Mouse (Mus musculus) kidney, adult 2 months (tissue): ENCODE data around the gene Mthfsd. TPM values are rescaled to one million over a fixed set of nuclear protein-coding genes. Genes with fewer than 3 reads are reported as not detected.
A peak's percentile ranks its signal among the peaks of the same experiment; 100 is the strongest.

Experiments used
- DNase-seq: peaks from one replicate; pipeline ENCODE4 v3.0.0; 2021
- H3K27ac ChIP-seq: fragments of 200-500 bp; 2 replicates; pipeline ENCODE4 v1.5.1; 2012; ENCODE audit warnings: low read depth, low read length, control low read depth, inconsistent platforms; ENCODE audit not compliant: insufficient read depth
- H3K27me3 ChIP-seq: fragments of 200-500 bp; replicated peaks from 2 replicates; pipeline ENCODE4 v1.6.1; 2012; ENCODE audit warnings: mild to moderate bottlenecking, moderate library complexity, low read length, inconsistent platforms; ENCODE audit not compliant: control insufficient read depth, insufficient read depth
- H3K36me3 ChIP-seq: fragments of 200-500 bp; 2 replicates; pipeline ENCODE4 v1.6.1; 2012; ENCODE audit warnings: mild to moderate bottlenecking, moderate library complexity, low read length, inconsistent platforms; ENCODE audit not compliant: control insufficient read depth, insufficient read depth
- H3K4me1 ChIP-seq: fragments of 200-500 bp; 2 replicates; pipeline ENCODE4 v1.6.1; 2011; ENCODE audit warnings: low read length; ENCODE audit not compliant: control insufficient read depth, insufficient read depth
- H3K4me3 ChIP-seq: fragments of 200-500 bp; 2 replicates; pipeline ENCODE4 v1.5.1; 2011; ENCODE audit warnings: mild to moderate bottlenecking, low read depth, low read length, control low read depth; ENCODE audit not compliant: insufficient read depth
- CTCF ChIP-seq: fragments of 200-500 bp; conservative IDR thresholded peaks from 2 replicates; pipeline ENCODE4 v1.5.1; 2011; ENCODE audit warnings: low read depth, mild to moderate bottlenecking, control low read depth, low read length, moderate library complexity, mixed read lengths; ENCODE audit not compliant: insufficient read depth, insufficient read length
- POLR2A ChIP-seq: fragments of 200-500 bp; IDR thresholded peaks from one replicate; pipeline ENCODE4 v1.6.1; 2011; ENCODE audit warnings: low read depth, low read length, control low read depth
- WGBS: fragments of 180-500 bp; shearing (Covaris S2); methylation state at CpG from one replicate; pipeline ENCODE4 v1.1.7; 2018; 5-methylcytosine and 5-hydroxymethylcytosine counted together
- polyA plus RNA-seq: library from polyadenylated mRNA; depleted of rRNA; stranded (reverse); fragments of >200 nt; gene quantifications from 2 replicates; pipeline ENCODE4 v1.2.3, GENCODE M21; 2012

Mthfsd gene
- polyA plus RNA-seq, 1 experiment = 44.3 TPM

DNA sequence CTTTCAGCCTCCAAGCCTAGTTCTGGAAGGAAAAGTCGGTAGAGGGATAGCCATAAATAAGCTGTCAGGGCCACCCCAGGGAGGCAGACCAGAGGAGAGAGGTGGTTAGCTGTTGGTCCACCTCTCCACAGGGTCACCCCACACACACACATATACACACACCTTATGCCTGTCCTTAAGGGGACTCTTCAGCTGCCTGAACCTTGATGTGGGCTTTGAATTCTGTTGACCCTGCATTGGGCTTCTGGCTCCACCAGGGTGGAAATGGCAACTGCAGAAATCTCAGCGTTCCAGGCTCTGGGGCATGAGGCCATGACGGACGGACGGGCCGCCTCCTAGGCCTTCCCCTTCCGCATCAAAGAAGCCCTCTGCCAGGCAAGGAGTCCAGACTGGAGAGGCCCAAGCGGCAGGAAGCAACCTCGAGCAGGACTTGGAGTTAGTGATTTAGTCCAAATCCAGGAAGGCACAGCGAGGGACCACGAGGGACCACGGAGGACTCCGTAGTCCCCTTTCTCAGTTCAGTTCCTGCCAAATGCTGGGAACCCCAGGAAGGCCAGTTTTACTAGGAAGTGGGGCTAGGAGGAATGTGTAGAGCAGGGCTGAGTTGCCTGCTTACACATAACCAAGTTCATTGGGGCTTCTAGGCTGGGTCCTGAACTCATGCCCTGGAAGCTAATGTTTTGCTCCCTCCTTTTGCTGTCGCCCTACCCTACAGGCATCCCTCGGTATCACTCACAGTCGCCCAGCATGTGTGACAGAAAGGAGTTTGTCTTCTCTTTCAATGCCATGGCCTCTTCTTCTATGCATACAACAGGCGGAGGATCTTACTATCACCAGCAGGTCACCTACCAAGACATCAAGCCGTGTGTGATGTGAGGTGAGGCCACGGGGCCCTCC lies 21.9 kb downstream of the Mthfsd start:
- WGBS = 68% methylated on average over 19 of the region's 19 CpGs
- no peak for DNase-seq

DNA sequence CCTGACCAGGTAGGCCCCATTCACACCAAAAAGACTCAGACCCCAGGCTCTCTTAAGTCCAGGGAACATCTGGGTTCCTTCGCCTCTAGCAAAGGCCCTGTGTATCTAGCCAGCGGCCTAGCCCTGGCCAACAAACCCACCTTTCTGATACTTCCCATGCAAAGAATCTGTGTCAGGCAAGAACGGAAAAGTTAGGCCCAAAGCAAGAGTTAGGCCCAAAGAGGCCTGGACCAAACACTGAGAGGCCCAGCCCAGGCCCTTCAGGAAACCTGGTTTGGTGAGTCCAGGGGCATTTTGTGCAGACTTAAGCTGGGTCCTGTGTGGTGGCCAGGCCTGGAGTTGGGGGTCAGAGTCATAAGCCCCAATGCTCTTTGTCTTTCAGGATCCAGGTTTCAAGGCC lies 22.6 kb downstream of the Mthfsd start:
- Histone ChIP-seq H3K27ac (no peak overlapping the region), H3K4me3 (no peak overlapping the region), H3K36me3 (no peaks in the 10 kb centered on the region), H3K27me3 (peaks cover 12% of the 10 kb centered on the region; the same call in 1 of the 2 replicates), H3K4me1 (no peaks in the 10 kb centered on the region)
- TF ChIP-seq POLR2A (no peak), CTCF (no peak)
- DNase-seq = no peak
- WGBS = 95% methylated on average over 3 of the region's 3 CpGs

More for the DNA sequence above, 21.9 kb downstream of the Mthfsd start:
- H3K36me3 ChIP-seq = no peaks in the 10 kb centered on the region
- H3K27ac ChIP-seq = no peak overlapping the region
- no peak overlapping the region for H3K4me3 ChIP-seq
- peaks cover 10% of the 10 kb centered on the region; the same call in 1 of the 2 replicates for H3K27me3 ChIP-seq
- TF ChIP-seq CTCF (no peak), POLR2A (no peak)
- no peaks in the 10 kb centered on the region for H3K4me1 ChIP-seq

DNA sequence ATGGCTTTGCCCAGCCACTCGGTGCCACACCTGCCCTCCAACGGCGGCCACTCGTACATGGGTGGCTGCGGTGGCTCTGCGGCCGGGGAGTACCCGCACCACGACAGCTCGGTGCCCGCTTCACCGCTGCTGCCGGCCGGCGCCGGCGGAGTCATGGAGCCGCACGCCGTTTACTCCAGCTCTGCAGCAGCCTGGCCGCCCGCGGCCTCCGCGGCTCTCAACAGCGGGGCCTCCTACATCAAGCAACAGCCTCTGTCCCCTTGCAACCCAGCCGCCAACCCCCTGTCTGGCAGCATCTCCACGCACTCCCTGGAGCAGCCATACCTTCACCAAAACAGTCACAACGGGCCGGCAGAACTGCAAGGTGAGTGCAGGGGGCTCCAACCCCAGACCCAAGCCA lies 23.2 kb downstream of the Mthfsd start:
- Histone ChIP-seq H3K27ac (no peak overlapping the region), H3K36me3 (no peaks in the 10 kb centered on the region), H3K4me1 (no peaks in the 10 kb centered on the region), H3K4me3 (no peak overlapping the region), H3K27me3 (peaks cover 12% of the 10 kb centered on the region; the same call in 1 of the 2 replicates)
- TF ChIP-seq POLR2A = no peak
- TF ChIP-seq CTCF = no peak
- DNase-seq = no peak
- WGBS = 25% methylated on average over 30 of the region's 30 CpGs

DNA sequence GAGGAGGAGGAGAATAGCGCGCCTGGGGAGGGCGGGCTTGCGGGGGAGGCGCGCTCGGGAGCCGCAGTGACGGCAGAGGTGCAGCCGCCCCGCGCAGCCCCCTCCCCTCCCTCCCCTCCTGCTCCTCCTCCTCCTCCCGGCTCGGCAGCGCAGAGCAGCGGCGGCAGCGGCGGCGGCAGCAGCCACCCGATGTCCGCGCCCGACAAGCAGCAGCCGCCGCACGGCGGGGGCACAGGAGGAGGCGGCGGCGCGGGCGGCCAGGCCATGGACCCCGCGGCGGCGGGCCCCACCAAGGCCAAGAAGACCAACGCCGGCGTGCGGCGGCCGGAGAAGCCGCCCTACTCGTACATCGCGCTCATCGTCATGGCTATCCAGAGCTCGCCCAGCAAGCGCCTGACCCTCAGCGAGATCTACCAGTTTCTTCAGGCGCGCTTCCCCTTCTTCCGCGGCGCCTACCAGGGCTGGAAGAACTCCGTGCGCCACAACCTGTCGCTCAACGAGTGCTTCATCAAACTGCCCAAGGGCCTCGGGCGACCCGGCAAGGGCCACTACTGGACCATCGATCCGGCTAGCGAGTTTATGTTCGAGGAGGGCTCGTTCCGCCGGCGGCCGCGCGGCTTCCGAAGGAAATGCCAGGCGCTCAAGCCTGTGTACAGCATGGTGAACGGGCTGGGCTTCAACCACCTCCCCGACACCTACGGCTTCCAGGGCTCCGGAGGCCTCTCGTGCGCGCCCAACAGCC lies 23.8 kb downstream of the Mthfsd start, which contains the start of gene Foxf1:
Gene Foxf1 (plus strand): TSS at position 177 of the 742 bp plus-strand sequence.
- Histone ChIP-seq H3K36me3 (no peaks in the 10 kb centered on the region), H3K4me1 (no peaks in the 10 kb centered on the region)
- TF ChIP-seq POLR2A (no peak), CTCF (no peak)

DNA sequence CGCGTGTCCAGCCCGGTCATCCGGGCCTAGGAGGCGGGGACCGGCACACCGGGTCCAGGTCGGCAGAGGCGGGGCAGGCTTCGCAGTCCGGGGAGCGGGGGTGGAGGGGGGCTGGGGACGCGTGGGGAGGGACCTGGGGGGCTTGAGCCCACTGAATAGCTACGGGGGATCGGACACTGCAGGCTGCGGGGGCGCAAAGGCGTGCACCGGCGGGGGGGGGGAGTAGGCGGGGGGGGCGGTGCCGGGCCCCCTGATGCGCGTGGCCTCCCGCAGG lies 24.3 kb downstream of the Mthfsd start:
- H3K4me3 ChIP-seq = peak overlapping the region; percentile 83
- DNase-seq = no peak
- WGBS = 2% methylated on average over 13 of the region's 27 CpGs
- H3K36me3 ChIP-seq = no peaks in the 10 kb centered on the region
- TF ChIP-seq POLR2A = no peak
- TF ChIP-seq CTCF = no peak
- H3K27ac ChIP-seq = no peak overlapping the region
- H3K27me3 ChIP-seq = peaks cover 12% of the 10 kb centered on the region; the same call in 1 of the 2 replicates
- no peaks in the 10 kb centered on the region for H3K4me1 ChIP-seq

More for the DNA sequence above, 23.8 kb downstream of the Mthfsd start, which contains the start of gene Foxf1:
- Histone ChIP-seq H3K27me3 (peaks cover 14% of the 10 kb centered on the region; the same call in 1 of the 2 replicates), H3K4me3 (peak within 1 kb of the TSS; percentile 83), H3K27ac (no peak within 1 kb of the TSS)
- 1% methylated on average over 66 of the region's 83 CpGs for WGBS
- peak; percentile 17 for DNase-seq

DNA sequence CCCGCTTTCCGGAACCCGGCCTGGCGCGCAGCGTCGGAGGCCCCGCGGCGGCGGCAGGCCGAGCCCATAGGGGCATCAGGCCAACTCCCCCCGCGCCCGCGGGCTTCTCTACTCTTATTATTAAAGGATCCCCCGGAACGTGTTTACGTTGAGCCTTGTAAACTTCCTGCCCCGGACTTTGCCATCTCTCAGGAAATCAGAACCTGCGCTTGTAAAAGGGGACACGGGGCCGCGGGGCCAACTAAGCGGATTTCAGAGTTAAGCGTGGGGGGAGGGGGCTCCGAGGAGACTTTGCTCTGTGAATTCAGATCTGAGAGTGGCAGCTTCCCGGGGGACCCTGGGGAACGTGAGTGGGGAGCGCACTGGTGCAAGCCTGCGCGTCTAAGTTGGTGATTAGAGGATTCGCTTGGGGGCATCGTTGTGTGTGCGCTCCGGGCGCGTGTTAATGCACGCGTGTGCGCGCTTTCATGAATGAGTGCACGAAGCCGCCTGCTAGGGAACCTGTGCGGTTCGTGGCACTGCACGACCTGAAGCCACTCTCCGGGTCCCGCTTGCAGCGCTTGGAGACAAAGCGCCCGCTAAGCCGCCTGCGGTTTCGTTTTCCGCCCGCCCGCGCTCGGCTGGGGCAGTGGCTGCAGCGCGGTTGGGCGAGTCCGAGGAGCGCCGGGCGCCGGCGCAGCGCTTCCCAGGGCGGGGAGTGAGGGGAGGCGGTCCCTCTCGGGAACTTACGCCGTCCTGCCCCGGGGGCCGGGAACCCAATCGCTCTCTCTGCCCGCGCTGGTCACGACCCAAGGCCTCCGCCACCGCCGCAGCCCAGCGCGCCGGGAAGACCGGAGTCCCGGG lies 24.9 kb downstream of the Mthfsd start:
- peak; percentile 77 for DNase-seq
- Histone ChIP-seq H3K4me3 (peak overlapping the region; percentile 83), H3K27me3 (peaks cover 12% of the 10 kb centered on the region; the same call in 1 of the 2 replicates), H3K4me1 (no peaks in the 10 kb centered on the region), H3K36me3 (no peaks in the 10 kb centered on the region), H3K27ac (no peak overlapping the region)
- no peak for TF ChIP-seq CTCF
- TF ChIP-seq POLR2A = no peak
- under 1% methylated on average over 89 of the region's 89 CpGs for WGBS
